Mouse (Mus musculus) frontal cortex, postnatal 36 days (tissue): ENCODE data around the gene Lrrc74b.
A peak's percentile ranks its signal among the peaks of the same experiment; 100 is the strongest.
"Not testable (repeated sequence)": the region's sequence is repeated elsewhere in the genome, so short reads cannot be mapped to it uniquely, and the experiment has no call there.

ENCODE experiments used
- DNase-seq, 2 experiments: peaks; one replicate each; pipeline ENCODE4 v3.0.0; 2022; ENCODE audit warnings: low spot score in 2 of 2

Gene Lrrc74b

DNA sequence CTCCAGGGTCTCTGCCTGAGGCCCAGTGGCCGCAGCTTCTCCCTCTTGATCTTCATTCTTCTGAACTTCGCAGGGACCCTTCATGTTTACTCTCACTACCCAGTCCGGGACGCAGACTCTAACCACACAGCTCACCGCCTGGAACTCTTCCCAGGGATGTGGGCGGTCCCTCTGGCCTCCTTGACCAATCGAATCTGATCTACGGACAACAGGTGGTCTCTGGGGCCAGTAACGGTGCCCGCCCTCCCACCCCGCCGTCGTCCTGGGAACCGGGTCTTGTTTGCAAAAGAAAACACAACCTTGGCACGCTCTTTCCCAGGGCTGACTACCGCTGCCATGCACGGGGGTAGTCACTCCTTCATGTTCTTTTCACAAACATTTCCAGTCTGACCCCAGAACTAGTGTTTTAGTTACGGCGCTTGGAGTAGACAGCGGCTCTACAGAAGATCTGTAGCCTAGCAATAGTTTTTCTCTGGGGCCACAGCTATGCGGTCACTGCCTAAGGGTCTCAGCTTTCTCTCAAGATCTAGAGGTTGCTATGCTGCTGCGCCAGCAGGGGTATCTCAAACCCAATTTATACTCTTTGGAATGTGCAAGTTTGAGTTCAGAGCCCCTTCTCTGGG, at the start of gene Lrrc74b:
TSS of gene Lrrc74b (minus strand) at position 120 of the 623 bp plus-strand sequence.
- DNase-seq = no peak

DNA sequence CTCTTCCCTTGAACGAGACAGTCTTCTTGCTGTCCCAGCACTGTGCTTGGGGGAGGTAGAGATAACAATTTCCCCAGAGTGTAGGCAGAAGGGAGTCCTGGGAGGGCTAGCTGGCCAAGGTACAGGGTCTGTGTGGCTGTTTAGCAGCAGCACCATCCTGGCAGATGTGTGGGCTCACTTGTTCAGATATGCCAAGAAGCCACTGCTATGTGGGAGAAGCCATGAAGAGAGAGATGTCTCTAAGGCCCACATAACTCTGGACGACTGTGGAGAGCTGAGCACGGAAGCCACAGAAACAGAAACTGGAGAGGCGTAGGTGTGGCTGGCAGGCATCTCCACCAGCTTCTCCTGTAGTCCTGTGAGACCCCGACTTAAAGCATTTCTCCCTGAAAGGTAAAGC, 44.6 kb upstream of the Lrrc74b start:
- peak in 1 of 2 experiments; percentile 27 for DNase-seq

DNA sequence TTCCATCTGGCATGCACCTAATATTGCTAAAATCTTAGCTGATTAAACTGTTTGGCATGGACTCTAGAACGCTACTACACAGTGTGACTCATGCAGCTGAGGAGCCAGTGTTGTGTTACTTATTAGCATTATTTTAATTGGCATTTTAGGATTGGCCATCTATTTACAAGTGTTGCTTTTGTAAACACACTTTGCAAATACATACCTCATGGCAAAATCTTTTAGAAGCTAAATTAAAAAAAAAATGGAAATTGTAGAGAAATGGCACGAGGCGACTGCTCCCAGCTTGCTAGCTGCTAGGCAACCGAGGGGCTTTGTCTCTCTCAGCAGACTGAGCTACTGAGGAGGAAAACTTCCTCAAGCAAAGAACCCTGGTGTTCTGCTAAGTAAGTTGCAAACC, 43.9 kb upstream of the Lrrc74b start:
- DNase-seq = no peak

DNA sequence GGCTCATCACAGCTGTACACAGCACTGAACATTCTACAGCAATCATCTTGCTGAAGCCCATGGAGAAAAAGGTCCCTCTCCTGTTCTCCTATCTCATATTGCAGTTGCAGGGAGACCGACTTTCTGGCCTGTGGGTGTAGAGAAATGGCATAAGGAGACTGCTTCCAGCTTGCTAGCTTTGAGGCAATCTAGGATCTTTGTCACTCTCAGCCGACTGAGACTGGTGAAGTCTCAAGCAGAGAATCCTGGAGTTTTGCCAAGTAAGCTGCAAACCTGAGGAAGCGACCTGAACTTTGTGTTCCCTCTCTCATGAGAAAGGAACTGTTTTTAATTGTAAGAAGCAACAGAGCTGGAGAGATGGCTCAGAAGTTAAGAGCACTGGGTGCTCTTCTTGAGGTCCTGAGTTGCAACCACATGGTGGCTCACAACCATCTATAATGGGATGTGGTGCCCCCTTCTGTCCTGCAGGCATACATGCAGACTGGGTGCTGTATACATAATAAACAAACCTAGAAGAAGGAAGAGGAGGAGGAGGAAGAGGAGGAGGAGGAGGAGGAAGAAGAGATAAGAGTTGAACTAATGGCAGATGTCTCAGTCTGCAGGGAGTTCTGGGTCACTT, 40.0 kb upstream of the Lrrc74b start:
- no peak for DNase-seq

DNA sequence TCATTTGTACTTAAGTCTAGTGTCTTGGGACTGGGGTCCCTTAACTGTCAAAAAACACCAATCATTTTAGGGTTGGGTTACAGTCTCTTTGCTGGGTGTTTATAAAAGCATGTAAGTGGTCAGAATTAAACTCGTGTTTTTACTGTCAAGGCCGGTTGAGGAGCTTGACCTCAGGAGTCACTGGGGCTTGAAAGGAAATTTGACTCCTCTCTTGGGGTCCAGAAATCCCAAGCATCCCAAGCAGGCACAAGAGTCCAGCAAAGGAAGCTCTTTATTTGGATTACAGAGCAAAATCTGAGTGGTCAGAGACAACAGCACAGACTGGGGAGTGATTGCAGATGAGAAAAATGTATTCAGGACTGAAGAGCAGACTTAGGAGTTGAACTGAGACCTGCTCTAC, 29.7 kb upstream of the Lrrc74b start:
- no peak for DNase-seq

DNA sequence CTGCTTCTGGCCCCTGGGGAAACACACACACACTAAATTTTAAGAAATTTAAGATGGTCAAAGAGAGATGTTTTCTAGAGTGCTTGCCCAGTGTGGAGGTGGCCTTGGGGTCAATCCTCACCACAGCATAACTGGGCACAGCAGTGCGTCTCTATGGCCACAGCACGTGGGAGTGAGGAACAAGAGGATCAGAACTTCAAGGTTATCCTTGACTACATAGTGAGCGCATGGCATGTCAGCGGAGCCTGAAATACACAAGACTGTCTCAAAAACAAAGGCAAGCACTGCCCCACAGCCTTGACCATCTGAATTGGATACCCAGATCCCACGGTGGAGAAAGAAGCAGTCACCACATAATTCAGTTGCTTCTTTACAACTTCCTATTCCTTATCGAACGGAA, 23.5 kb upstream of the Lrrc74b start:
- no peak for DNase-seq

- no peak for DNase-seq
These were observed 22.0 kb upstream of the Lrrc74b start, which contains the start of gene Slc7a4 for GRCm38 (mm10) chr16:17583064-17583463. Gene Slc7a4, minus strand, starts transcription at chr16:17583214.

- no peak for DNase-seq
These were observed 15.8 kb upstream of the Lrrc74b start for GRCm38 (mm10) chr16:17576825-17577215.

DNA sequence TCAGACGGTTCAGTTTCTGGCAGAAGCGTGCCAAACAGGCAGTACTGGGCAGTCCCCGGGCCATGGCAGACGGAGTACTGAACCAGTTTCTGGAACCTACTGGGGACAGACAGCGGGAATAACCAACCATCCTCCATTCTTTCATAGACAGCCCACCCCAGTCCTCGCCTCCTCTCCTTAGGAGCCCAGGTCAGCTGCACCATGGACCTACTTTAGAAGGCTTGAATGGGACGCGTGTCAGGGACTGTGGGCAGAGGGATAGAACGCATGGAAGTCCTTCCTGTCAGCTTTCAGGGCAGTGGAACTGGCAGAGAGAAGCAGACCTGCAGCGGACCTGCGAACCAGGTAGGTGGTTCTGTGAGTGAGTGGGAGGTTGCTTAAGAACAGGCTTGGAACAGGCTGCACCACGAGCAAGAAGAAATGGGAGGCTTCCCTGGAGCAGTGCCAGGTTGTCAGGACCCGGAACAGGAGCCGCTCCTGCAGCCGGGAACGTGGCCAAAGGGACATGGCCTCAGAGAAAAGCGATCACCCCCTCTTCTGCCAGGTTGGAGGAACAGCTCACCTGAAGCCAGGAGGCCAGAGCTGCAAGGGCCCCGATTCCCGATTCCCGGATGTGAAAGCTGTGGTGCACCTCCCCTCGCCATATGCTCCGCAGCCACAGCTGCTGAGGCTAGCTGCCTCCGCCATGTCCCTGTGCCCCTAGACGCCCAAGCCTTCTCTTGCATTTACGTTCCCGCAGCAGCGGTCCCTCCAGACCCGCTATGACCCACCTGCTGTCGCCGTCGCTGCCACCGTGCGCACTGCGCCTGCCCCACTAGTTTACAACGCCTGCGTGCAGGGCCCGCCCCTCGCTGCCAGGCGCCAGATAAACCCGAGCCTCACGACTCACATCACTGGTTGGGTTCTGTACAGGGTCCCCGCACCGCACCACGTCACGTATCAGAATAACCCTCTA, 15.1 kb upstream of the Lrrc74b start:
- DNase-seq = peak; percentile 74 to 81

DNA sequence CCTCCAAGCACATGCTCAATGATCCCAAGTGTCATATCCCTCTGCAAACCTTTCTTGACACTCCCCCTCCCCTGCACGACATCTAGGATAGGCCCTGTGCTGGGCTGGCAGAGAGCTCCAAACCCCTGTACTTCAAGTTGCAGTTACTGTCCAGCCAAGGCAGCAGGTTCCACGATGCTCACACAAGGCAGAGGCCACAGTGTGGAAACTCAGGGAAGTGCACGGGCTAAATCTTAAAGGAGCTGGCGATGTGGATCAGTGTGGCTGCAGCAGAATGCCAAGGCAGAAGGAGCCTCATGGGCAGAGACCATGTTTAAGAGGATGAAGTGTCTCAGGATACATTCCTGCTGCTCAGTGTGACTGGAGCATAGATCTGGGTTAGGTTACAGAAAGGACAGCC, 5.1 kb upstream of the Lrrc74b start:
- no peak for DNase-seq

GRCm38 (mm10) chr16:17564771-17565170, 3.7 kb upstream of the Lrrc74b start:
- no peak for DNase-seq

- no peak for DNase-seq
These were observed 3.2 kb upstream of the Lrrc74b start for GRCm38 (mm10) chr16:17564221-17564620.

GRCm38 (mm10) chr16:17563580-17563979, 2.5 kb upstream of the Lrrc74b start:
- DNase-seq = no peak

DNA sequence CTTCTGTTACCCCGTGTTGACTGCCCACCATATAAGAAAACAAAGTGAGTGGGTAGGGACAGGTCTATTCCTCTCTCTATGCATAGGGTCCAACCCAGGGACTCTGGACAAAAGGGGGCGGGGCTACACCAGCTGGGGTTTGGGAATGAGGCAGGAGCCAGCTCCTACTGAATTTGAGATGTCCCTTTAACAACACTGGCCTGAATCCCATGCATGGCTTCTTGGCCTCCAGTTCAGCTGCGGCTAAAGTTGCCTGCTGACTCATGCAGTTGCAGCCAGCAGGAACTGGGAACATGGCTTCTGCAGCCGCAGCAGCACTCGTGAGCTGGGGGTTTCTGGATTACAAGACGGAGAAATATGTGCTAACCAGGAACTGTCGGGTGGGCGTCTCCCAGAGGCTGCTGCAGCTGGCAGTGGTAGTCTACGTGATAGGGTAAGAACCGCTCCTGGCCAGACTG, 733 bp upstream of the Lrrc74b start, which contains the start of gene P2rx6:
TSS of gene P2rx6 (plus strand) at position 135 of the 458 bp plus-strand sequence.
- DNase-seq = no peak

DNA sequence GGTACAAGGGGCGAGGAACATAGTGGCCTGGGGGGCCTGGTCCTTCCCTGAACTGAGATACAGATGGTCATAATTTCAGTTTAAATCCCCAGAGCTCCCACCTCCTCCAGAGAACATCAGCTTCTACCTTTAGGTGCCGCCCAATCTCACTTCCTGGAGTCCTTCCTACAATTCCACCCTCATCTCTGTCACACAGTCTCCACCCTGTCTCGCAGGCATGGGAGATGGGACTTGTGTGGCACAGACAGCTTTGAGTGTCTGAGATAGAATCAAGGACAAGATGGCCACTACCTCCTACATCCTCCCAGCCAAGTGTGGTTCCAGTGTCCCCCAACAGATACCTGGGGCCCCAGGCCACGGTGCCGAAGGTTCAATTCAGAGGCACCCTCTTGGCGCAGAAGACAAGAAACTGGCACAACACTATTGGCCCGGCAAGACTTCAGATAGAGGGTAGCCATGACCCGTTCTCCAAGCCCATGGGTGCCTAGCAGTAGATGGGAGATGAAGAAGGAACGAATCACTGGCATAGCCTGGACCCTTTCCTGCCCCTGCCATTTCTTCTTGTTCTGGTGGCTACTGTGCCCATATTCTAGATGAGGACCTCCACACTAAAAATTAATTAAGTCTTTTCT, 1.5 kb downstream of the Lrrc74b start:
- no peak for DNase-seq

DNA sequence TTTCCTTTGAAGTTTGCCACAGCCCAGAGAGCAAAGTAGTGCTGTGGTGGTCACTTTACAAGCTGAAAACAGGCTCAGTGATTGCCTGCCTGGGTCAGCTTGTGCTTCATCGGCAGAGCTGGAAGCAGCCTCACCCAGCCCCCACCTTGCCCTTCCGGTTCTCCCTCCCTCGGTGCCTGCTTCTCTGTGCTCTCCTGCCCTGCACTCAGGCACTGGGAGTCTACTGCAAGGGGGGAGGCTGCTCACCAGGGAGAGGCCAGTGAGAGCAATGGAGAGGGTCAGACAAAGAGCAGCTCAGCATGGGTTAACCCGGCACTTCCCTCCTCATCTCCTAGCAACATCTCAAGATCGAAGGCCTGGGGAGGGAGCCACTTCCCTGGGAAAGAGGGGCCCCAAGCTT, 2.2 kb downstream of the Lrrc74b start:
- DNase-seq = no peak

DNA sequence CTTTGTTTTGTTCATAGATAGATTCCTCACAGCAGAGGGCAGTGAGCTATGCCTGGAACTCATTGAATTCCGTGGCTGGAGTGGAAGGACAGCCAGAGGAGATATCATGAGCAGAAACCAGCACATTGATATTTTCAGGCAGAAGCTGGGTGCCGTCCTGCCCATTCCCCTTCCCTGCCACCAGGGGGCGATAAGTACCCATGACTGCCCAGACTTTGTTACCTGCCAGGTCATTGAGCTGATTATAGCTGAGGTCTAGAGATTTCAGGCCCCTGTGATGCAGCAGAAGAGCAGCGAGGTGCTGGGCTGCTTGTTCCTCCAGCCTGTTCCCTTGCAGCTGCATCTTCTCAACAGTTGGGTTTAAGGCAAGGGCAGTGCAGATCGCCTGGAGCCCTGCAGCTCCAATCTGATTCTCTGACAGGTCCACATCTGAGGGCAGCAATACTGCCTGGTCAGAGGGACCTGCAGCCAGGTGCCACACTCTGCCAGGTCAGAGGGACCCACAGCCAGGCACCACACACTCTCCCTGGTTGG, 3.0 kb downstream of the Lrrc74b start:
- peak; percentile 81 to 85 for DNase-seq

- DNase-seq = no peak
These were observed 4.1 kb downstream of the Lrrc74b start for GRCm38 (mm10) chr16:17556907-17557306.

DNA sequence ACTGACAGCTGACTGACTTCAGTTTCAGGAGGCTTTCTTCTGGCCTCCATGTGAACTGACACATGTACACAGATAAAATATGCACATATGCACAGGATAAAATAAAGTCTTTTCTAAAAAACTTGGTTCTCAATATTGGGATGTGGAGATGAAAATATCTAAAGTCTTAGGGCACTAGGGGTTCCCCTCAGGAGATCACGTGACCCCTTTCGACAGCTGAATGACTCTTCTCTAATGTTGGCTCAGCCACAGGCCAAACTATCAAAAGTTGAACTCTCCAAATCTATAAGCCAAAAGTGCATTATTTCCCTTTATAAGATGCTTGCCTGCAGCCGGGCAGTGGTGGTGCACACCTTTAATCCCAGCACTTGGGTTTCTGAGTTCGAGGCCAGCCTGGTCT, 4.9 kb downstream of the Lrrc74b start:
- DNase-seq = no peak

DNA sequence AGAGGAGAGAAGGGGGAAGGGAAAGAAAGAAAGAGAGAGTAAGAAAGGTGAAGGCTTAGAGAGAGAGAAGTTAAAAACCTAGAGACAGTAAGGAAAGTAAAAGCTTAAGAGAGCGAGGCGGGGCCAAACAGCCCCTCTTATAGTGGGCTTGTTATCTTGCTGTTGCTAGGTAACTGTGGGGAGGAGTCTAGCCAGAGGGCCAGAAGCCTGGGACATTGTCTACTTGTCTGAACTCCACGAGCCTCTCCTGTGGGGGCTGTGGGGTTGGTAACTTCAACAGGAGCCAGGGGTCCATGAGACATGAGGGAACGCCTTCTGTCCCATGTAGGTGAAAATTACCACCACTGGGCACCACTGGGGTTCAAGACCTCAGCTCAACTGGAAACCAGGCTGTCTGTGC, 6.3 kb downstream of the Lrrc74b start:
- DNase-seq = not testable (repeated sequence)

GRCm38 (mm10) chr16:17553910-17554685, 6.9 kb downstream of the Lrrc74b start:
- no peak for DNase-seq
